Mouse (Mus musculus): ENCODE measurements at regions not wholly inside any gene's neighbourhood (a gene's known extent, or its start where the extent isn't known, plus 50 kb on each side); places are given as distances from the start of the nearest gene placed in this dataset.

DNA sequence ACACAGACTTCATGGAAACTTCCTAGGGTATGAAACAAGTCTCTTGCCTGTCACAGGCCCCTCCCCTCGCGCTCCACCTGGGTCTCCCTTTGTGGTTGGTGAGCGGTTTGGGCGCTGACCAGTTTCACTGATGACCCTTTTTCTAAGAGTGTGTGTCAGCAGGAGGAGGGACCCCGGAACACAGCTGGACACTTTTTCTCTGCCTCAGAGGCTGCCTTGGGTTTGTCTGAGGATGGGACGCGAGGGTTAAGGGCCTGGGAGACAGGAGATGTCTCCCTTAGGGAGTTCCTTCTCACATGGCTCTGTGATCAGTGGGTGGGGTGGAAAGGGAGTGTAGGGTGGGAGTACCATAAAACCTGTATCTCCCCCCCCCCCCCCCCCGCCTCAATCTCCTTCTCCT, 115.8 kb upstream of the Haao start:
- no peak for DNase-seq (ENCODE audit: low spot score)

DNA sequence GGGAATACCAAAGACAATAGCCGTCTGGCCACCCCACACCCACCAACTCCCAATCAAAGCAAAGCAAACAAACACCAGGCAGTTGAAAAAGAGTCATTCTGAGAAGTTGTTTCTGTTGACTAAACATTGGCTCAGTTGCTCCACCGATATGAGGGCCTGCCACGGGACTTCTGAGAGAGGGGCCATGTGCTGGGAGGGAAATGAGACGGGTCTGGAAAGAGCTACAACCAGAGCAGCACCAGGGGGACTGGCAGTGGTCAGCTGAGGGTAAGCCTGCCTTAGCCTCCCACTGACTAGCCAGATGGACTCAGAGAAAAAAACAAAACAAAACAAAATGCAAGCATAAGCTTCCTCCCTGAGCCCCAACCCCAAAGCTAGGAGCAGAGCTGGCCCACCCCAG, 115.1 kb upstream of the Haao start:
- no peak for DNase-seq (ENCODE audit: low spot score)

DNA sequence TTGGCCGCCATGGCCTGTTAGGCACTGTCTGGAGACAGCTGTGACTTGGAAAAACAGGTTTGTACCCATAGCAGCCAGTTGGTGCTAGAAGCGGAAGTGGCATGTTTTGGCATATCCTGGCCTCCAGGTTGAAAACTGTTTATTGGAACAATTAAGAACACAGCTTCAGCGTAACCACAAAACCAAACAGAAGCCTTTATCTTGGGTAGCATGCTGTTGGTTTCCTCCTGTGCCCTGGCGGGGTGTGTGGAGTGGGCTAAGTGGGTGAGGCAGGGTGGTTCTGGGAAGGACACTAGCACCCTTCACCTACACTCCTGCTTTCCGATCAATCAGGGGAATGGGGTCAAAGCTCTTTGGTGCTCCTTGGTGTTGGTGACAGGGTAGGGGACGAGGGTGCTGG, 114.4 kb upstream of the Haao start:
- peak; percentile 53 for DNase-seq (ENCODE audit: low spot score)

DNA sequence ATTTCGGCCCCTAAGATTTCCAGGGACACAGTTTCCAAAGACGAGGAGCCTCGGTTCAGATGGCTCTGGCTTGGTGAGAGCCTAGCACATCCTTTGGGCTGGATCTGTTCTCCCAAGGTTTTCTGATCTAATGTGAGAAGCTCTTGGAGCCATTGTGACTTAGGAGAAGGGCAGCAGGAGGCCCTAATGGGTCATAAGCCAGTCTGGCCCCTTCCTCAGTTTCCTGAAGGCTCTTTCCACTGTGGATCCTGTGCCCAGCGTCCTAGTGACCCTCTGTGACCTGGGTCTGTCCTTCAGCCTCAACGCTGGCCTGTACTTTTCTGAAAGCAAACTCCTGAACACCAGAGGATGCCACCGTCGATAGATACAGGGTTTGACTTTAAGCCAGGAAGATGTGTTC, 113.1 kb upstream of the Haao start:
- DNase-seq (ENCODE audit: low spot score) = no peak

DNA sequence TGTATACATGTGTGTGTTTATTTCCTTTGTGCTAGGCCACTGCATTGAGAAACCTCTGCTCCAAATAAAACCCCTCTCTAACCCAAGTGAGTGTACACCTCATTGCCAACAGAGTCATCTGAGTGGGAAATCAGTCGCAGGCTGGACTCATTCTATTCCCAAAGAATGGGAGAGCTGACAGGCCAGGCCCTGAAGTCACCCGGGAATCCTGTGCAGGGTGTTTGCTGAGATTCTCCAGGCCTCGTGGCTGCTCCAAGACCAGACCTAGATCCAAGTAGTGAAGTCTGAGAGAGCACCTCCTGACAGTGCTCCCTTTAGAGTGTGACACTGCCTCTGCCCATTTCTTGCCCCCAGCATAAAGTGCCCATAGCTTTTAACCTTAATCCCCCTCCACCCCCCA, 112.4 kb upstream of the Haao start:
- DNase-seq (ENCODE audit: low spot score) = peak; percentile 44

DNA sequence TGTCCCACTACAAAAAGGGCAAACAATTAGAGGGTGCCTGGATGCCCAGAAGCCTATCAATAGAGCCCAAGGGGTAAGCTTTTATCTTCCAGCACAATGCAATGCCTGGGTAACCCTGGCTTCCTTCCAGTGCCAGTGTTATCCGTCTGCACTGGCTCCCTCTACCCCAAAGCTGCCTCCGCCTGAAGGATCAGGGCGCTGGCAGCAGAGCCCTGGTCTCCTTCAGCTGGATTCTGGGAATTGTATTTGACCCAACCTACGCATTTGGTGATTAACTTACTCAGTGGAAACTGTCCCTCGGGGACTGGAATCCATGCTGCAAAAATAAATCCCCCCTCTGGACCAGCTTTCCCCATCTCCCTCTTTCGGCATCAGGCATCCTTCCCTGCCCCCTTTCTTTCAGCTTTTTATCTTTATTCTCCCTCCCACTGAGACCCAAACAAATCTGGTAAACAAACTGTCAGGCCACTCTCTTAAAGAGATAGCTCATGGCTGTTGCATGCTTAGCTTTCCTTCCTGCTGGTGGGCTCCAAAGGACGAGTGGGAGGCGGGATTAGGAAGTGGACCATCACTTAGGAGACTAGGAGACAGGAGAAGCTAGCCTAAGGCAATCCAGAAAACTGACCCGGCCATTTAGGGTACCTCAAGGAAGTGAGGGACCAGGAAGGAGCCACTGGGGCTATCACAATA, 111.5 kb upstream of the Haao start:
- DNase-seq (ENCODE audit: low spot score) = no peak

DNA sequence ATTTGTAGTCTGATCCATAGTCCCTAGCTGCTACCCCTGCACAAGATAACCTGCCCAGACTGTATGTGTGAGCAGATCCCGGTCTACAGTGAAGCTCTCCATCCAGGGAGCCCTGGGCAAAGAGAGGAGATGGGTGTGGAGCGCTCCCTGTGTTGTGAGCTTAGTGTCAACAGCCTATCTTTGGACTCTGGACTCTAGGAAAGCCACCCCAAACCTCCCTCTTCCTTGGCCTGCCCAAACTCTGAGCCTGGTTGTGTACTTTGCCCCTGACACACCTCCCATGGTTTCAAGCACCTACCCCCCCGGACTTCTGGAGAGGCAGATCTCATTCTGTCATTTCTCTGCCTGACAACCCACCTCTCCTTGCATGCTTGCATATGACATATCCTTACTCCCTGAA, 110.9 kb upstream of the Haao start:
- DNase-seq (ENCODE audit: low spot score) = no peak

DNA sequence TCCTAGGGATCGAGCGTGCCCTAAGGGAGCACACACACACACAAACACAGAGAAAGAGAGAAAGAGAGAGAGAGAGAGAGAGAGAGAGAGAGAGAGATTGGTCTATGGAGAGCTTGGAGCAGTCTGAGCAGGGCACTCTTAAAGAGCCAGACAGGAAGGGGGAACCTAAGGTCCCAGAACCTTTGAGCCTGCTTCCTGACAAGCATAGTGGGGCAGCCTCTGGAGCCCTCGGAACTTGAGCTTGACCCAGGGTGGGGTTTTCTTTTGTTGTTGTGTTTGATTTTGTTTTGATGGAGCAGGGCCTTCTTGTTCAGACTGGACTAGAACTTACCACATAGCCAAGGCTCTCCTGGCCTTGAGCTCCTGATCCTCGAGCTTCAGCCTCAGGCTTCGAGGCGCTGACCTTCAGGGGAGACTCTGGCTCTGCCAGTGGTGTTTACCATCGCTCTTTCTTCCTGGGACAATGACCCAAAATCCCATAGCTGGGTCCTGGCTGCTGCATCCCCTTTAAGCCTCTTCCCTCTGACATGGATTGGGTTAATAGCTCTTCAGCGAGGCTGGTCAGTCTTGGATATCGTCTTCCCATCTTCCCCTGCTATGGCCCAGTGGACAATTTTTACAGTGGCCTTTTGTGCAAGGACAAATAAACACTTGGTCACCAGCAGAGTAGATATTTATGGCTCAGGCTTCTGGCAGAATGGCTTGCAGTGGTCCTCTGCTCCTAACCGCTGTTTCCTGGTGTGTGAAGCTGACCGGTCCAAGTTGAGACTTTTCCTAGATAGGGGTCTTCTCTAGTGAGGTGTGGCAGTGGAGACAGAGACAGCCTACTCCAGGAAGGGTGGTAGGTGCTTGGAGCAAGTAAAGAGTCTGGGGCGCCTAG, 110.1 kb upstream of the Haao start:
- no peak for DNase-seq (ENCODE audit: low spot score)

DNA sequence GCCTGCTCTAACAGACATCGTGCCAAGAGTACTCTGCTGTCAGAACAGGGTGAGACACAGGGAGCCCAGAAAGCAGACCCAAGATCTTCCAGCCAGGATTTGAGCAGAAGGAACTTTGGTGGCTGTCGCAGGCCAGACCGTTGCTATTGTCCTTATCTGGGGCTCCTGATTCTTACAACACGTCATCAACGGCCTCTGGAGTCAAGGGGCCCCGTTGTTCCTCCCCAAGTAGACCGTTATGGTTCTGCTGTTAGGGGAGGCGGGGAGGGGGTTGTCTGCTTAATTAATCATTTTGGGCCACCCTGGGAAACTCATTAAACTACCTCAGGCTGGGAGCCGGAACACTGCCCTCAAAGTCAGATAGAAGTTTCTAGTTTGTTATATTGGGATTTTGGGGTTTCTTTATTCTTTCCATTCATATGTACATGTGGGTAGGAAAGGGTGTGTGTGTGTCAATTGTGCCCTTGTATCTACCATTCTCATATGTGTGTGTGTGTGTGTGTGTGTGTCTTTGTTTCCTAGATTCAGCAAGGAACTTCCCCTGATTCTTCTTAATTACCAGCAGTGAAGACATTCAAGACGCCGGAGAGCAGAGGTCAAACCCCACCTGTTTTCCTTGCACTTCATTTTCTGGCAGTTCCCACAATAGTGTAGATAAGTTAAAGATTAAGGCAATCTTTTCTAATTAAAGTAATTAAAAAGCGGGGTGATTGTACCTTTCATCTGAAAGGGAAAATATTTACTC, 109.2 kb upstream of the Haao start:
- DNase-seq (ENCODE audit: low spot score) = no peak

DNA sequence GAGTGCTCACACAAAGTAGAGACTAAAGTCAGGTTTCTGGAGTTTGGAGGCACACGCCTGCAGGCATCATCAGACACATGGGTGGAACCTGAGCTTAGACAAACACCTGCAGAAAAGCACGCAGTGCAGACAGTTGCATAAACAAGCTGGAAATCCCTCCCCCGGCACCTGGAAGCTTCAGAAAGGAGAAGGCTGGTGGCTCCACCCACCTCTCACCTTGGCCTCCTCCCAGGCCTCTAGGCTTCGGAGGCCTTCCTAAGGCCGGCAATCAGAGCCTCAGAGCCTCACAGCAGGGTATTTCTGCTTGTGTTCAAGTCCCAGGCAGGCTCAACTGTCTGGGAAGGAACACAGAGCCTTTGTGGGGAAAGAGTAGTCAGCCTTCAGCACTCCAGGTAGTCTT, 108.2 kb upstream of the Haao start:
- DNase-seq (ENCODE audit: low spot score) = peak; percentile 66

DNA sequence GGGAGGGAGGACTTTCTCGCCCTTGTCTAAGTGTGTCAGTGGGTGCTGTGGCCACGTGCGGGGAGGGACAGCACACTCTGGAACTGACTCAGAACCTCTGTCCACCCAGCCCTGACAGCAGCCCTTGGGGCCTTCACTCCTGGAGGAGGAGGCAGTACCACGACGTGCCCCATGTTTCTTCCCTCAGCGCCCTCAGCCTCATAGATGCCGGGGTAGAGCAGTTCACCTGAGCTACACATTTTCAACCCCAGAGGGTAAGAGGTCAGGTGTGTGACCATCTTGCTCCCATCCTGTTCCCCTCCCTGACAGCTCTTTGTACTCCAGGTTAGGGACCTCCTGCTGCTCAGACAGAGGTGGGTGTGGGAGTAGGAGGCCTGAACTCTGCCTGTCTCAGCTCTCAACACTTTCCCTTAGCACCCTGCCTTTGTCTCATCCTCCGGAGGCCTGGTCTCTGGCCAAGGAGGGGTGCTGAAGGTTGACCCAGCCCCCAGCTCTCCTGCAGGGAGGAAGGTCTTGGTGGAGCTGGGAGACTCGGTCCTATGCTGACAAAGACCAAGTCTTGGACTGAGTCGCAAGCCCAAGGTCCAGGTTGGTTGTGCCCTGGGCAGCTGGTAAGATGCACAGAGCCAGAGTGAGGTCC, 107.4 kb upstream of the Haao start:
- DNase-seq (ENCODE audit: low spot score) = no peak

DNA sequence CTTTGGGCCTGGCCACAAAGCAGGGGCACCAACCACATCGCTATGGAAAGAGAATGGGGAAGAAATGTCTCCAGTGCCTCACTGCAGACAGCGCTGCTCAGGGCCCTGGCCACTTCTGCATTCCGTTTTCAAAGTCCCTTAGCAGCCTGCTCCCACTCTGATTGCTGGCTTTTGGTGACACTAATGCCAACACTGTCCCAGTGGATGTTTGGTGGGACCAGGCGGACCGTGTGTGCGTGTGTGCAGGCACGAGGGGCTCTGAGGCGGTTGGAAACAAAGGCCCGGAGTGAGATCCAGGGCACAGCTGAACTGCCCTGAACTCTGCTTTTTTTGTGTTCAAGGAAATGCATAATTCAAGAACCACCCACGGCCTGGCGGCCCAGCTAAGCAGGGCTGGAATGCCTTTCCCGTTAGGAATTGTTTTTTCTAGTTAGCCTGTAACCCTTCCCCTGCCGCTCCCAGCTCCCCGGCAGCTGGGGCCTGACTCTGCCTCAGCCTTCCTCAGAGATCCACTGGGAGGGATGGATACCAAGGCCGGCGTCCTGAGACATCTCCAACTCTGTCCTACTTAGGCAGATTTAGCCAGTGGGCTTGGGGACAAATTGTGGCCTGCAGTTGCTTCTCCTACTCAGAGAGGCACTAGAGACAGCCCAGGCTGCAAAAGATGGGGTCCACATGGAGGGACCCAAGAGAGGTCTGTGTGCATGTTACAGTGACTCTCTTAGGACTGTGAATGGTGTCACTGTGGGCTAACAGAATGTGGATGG, 106.7 kb upstream of the Haao start:
- peak; percentile 71 for DNase-seq (ENCODE audit: low spot score)

DNA sequence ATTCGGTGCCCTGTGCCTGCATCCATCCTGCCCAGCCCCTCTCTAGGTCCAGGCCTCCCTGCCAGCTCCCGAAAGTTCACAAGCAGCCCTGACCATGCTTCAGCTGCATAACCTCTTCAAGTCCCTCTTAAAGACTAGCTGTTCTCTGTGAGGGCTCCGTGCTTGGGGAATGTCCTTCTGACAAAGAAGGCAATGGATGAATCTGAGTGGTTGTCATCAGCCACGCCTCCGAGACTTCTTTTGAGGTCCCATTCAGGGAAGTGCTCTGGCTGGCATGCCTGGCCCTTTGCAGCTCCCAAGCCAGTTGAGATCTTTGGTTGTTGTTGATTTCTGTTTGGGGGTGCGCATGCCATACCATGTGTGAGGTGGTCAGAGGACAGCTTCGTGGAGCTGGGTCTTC, 105.9 kb upstream of the Haao start:
- peak; percentile 46 for DNase-seq (ENCODE audit: low spot score)

DNA sequence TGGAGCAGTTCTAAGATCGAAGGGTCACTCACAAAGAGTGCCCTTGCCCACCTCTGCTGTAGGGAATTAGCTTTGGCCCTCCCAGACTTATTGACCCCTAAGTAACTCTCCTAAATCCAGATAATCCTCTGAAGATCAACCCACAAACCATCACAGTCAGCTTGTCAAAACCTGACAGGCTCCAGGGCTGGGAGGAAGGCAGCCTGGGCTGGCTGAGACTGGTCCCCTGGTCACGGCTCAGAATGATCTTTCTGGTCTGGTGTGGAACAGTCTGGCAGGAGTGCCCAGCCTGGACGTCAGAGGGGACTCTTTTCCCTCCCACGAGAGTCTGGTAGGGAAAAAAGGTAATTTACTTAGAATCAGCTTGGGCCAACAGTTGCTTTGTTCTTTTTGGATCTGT, 99.0 kb upstream of the Haao start:
- no peak for DNase-seq (ENCODE audit: low spot score)

DNA sequence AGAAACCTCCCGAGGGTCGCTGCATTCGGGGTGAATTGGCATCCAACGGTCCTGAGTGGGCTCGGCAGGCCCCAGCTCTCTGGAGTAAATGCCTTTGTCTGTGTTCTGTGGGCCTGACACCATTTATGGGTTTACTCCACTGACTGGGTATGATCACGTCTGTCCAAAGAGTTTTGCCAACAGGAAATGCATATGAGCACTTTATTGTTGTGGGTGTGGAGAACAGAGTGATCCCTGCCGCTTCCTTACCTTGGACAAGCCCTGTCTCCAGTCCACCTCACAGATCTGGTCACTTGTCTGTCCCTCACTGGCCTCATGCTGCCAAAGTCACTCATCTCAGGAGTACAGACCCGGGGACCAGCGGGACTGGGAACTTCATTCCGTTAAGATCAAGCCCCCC, 91.6 kb upstream of the Haao start:
- DNase-seq (ENCODE audit: low spot score) = no peak

DNA sequence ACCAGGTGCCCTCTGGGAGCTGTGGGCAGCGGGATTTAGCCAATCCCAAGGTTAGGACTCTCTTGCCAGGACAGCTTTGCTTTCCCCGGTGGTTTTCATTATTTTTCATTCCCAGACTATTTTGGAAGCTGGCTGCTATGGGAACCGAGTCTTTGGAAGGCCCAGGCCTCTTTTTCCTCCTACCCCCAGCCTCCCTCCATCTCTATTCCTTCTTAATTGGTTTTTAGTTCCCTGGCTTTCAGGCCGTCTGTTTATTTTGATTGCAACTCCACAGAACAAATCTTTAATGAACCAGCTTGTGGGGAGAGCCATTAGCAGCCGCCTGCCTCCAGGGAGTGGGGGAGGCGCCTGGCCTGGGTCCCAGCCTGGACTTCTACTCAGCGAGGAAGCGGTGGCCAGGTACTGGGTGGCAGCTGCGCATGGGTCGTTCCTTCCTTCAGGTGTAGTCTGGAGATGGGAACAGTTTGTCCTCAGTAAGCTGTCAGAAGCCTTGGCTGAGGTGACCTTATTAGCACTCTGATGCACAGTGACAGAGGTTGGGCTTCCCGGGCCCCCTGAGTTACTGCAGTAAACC, 91.0 kb upstream of the Haao start:
- peak; percentile 67 for DNase-seq (ENCODE audit: low spot score)

DNA sequence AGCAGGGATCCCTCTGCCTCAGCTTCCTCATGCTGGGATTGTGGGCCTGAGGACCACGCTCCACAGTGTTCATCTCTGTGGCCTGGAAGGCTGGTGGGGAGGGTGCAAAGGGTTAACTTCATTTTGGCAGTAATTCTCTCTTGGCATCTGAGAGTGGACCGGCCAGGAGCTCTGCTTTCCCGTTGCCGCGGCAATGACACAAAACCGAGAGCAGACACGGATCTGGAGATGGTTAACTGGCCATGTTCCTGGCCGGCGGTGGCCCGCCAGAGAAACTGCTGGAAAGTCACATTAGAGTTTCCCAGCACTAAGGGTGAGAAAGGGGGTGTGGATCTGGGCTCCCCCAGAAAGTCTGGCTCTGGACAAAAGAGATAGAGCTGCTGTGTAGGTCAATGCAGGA, 89.8 kb upstream of the Haao start:
- peak; percentile 47 for DNase-seq (ENCODE audit: low spot score)

DNA sequence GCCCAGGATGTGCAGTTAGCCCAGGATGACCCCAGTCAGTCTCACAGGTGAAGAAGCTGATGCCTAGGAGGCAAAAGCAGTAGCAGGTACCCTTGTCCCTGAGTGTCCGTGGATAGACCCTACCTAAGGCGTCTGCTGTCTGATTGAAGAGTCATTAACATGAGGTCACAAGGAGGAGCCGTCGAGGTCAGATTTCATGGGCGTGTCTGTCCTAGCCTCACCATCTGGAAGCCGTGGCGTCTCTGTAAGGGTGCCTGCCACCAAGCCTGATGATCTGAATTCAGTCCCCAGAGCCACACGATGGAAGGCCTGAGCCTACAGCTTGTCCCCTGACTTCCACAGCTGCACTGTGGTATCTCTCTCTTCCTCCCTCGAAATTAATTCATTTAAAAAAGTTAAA, 88.9 kb upstream of the Haao start:
- DNase-seq (ENCODE audit: low spot score) = no peak

DNA sequence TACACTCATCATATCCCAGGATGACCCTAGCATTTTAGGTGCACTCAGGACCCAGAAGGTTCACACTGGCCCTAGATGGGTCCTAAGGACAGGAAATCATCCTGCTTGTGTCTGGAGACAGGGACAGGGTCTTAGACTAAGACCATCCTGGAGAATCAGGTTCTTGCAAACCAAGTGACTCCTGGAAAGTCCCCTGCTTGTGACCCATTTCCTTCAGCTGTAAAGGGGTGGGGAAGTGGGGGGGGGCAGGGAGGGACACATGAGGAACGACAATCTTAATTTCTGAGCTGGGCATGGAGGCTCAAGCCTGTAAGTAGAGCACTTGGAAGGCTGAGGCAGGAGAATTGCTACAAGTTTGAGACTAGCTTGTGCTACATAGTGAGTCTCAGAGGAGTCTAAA, 88.2 kb upstream of the Haao start:
- DNase-seq (ENCODE audit: low spot score) = no peak

DNA sequence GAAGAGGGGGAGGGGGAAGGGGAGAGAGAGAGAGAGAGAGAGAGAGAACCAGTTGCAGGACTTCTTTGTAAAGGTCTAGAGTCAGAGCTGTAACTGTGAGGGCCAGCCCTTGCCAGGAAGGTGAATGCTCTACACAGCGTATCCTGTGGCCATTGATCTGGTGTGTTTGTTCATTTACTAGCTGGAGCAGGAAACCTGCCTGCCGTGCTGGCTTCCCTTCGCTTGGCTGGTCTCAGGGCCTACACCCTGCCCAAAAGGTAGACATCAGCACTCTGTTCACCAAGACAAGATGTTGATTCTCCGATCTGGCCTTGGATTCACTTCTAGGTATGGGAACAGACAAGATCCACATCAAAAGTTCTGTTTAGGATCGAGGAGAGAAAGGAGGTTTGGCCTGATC, 87.5 kb upstream of the Haao start:
- no peak for DNase-seq (ENCODE audit: low spot score)

DNA sequence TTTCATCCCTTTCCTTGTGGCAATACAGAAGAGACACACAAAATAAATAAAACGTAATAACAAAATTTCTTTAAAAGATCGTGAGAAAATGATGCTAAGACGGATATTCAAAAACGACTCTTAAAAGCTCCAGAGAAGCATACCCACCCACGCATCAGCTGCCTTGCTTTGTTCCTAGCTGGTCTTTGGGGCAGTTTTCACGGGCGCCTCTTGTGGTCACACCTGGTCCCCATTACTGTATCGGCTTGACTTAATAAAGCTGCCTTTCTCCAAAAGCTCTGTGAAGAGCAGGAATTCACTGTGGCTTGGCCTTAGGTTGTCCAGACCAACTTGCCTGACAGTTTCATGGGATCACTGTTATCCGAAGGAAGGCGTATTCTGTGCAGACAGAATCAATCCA, 86.0 kb upstream of the Haao start:
- no peak for DNase-seq (ENCODE audit: low spot score)

All from urinary bladder, postnatal 14 days (tissue).